Mouse (Mus musculus) large intestine, adult 2 months (tissue): ENCODE data around the gene Hnrnpl. TPM values are rescaled to one million over a fixed set of nuclear protein-coding genes. Genes with fewer than 3 reads are reported as not detected.

Experiments used
- DNase-seq: peaks from one replicate; pipeline ENCODE4 v3.0.0-alpha.2; 2012; ENCODE audit warnings: low read depth, low spot score
- WGBS: fragments of 180-500 bp; shearing (Covaris S2); methylation state at CpG from one replicate; pipeline ENCODE4 v1.1.7; 2018; 5-methylcytosine and 5-hydroxymethylcytosine counted together
- polyA plus RNA-seq: library from polyadenylated mRNA; depleted of rRNA; stranded (reverse); fragments of >200 nt; gene quantifications from 2 replicates; pipeline ENCODE4 v1.2.3, GENCODE M21; 2012

The Hnrnpl gene
- polyA plus RNA-seq, 1 experiment: 273 TPM

DNA sequence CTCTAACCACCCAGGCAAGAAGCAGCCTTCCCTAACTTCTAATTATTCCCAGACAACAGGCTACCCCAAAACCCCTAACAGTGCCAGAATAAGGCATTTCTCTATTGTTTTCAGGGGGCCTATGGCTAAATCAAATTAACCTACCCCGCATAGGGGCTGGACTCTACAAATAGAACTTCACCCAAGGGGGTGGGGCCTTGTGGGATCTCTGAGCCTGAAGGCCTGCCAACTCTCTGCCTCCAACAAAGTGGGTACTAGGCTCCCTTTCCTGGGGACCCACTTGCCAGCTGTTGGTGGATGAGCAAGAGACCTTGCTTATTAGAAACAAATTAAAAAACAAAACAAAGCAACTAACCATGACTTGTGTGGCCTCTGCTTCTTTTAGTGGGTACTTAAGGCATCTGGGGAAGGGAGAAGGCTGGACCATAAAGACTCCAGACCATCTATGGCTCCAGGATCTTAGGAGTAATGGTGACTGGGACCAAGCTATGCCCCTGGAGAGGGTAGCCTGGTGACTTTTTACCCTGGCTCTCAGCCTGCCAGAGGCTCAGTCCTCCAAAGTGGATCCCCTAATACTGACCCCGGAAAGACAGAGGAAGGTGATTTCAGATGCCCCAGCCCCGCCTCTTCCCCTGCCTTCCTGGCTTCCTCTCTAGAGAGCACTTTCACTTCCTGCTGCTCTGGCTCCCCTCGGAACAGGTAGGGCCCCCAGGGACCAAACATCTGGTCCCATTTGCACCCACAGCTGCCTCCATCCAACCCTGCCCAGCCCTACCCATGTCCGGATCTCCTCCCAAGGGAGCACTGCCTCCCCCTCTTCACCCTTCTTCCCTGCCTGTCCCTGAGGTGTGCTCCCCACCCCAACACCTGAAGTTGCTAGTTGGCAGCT is 19.8 kb upstream of the Hnrnpl start, which contains the start of gene Rinl:
Rinl (plus strand) TSS at position 663 of the 889 bp plus-strand sequence.
- DNase-seq: no peak
- WGBS: 42% methylated on average over 5 of the region's 5 CpGs

DNA sequence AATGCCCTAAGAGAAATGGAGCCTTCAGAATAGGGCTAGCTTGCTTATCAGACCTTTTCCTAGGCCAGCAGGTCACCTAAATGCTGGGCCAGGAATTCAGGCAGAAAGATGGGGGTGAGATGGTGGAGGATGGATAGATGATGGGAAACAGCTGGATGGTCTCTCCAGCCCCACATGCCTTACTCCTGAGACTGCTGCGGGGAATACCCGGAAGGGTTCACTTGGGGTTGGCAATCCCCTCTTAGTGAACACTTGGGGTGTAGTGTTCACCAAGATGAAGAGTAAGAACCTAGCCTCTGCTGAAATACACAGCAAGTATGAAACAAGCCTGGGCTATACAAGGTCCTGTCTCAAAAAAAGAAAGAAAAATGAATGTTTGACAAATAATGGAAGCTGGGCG is 19.1 kb upstream of the Hnrnpl start:
- DNase-seq: no peak
- 67% methylated on average over 3 of the region's 3 CpGs for WGBS

DNA sequence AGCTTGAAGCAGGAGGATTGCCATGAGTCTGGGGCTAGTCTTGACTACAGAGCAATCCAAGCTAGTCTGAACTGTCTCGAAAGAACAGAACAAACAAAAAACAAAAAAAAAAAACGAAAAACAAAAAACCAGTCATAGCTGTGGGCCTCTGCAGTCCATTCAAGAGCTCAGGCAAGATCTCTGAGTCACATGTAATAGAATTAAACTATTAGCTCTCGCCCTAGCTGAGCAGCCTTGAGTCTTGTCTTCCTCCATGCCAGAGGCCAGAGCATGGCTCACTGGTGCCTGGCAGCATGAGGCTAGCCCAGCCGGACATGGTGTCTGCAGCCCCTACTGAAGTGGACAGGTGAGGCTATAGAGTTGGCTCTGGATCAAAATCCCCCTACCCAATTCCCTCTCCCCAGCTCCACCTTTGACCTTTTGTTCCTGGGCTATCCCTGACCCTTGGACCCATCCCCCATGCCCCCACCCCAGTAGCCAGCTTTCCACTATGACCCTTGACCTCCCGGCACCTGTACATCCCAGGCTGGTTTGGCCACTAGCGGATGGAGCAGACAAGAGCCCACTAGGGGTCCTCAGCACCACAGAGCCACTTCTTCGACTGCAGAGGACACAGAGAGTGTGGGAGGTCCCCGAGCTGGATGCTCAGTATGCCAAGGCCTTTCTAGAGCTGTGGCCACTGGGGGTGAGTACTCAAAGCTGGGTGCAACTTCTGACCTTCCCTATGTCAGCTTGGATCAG is 18.1 kb upstream of the Hnrnpl start:
- no peak for DNase-seq
- WGBS: 59% methylated on average over 8 of the region's 8 CpGs

DNA sequence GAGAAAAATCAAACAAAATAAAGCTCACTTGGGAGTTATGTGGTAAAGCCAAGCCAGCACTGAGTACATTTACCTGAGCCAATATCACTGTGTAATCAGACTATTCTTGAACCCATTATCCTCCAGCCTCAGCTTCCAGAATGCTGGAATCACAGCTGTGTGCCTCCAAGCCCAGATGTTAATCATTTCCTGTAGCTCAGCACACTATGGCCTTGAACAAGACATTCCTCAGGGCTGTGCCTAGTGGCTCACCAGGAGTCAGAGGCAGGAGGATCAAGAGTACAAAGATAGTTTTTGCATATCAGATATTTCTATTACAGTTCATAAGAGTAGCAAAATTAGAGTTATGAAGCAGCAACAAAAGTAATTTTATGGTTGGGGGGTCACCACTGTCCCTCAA is 16.6 kb upstream of the Hnrnpl start:
- no peak for DNase-seq

DNA sequence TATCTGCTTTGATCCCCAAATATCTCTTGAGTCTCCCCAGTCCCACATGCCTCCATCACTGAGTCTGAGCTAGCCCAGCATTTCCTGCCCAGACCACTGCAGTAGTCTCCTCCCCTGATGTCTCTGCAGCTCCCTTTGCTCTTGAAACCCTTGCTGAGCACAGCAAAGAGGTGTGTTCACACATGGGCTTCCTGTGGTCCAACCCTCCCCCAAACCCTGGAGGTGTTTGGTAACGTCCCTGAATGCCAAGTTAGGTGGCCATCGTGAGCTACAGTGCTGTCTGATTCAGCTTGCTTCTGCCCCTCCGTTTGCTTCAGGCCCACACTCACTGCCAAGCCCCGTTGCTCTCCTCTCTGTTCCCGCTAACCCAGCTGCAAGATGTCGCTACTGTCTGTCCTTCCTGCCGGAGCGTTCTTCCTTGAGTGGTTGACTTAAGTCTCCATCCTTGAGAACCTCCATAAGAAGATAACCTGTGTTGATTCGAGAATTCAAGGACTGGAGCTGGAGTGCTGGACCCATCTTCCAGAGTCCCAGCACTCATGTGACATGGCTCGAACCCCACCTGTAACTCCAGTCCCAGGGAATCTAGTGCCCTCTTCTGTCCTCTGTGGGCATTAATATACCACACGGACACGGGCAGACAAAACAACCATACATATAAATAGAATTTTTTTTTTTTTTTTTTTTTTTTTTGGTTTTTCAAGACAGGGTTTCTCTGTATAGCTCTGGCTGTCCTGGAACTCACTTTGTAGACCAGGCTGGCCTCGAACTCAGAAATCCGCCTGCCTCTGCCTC is 15.8 kb upstream of the Hnrnpl start:
- no peak for DNase-seq
- WGBS: 74% methylated on average over 14 of the region's 14 CpGs

- DNase-seq: no peak
- 30% methylated on average over 2 of the region's 2 CpGs for WGBS
Observed at GRCm38 (mm10) chr7:28793834-28794233, 14.5 kb upstream of the Hnrnpl start.

DNA sequence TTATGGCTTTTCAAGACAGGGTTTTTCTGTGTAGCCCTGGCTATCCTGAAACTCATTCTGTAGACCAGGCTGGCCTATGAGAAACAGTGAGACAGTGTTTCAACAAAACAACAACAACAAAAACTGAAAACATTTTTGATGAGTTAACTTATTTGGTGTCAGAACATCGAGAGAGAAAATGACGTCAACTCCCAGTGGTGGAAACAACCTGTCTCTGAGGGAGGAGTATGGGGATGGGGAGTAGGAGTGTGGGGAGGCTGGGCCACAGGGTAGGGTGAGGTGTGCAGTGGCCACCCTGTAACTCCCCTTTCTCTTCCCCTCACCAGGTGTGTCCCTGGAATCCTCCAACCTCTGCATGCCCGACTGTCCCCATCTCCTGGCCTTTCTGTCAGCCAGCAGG is 13.8 kb upstream of the Hnrnpl start:
- no peak for DNase-seq
- 73% methylated on average over 3 of the region's 3 CpGs for WGBS

GRCm38 (mm10) chr7:28795832-28796231 is 12.5 kb upstream of the Hnrnpl start:
- WGBS: 66% methylated on average over 15 of the region's 15 CpGs
- DNase-seq: no peak

DNA sequence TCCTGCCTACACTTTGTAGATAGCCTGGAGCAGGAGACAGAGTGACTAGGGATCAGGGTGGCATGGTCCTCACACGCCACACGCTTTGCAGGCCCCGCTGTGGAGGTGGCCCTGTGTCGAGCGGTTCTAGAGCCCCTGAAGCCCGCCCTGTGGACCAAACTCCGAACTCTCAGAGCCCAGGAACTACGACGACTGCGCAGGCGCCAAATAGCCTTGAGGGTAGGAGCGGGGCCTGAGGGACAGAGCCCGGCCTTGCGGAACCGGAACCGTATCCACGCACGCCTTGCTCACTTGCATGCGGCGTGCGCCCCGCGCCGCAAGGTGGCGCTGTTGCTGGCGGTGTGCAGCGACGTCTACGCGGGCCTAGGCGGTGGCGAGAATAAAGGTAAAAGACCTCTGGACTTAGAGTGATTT is 11.8 kb upstream of the Hnrnpl start:
- peak; percentile 58 for DNase-seq
- 11% methylated on average over 32 of the region's 32 CpGs for WGBS

GRCm38 (mm10) chr7:28799994-28800393 is 8.3 kb upstream of the Hnrnpl start:
- WGBS: 91% methylated on average over 9 of the region's 9 CpGs
- no peak for DNase-seq

DNA sequence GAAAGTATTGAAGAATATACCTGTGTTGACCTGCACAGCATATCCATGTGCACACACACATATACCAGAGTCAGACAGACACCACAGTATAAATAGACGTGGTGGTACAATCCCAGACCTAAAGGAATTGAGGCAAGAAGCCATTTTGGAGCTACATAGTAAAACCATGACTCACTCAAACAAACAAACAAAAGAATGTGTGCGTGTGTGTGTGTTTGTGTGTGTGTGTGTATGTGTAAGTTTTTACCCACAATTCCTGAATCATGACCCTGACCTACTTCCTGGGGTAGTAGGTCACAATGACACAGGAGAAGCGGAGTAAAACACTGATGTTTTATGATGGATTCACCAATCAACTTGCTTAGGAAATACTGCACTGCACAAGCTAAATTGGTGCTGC is 6.9 kb upstream of the Hnrnpl start:
- WGBS: 12% methylated on average over 3 of the region's 3 CpGs

DNA sequence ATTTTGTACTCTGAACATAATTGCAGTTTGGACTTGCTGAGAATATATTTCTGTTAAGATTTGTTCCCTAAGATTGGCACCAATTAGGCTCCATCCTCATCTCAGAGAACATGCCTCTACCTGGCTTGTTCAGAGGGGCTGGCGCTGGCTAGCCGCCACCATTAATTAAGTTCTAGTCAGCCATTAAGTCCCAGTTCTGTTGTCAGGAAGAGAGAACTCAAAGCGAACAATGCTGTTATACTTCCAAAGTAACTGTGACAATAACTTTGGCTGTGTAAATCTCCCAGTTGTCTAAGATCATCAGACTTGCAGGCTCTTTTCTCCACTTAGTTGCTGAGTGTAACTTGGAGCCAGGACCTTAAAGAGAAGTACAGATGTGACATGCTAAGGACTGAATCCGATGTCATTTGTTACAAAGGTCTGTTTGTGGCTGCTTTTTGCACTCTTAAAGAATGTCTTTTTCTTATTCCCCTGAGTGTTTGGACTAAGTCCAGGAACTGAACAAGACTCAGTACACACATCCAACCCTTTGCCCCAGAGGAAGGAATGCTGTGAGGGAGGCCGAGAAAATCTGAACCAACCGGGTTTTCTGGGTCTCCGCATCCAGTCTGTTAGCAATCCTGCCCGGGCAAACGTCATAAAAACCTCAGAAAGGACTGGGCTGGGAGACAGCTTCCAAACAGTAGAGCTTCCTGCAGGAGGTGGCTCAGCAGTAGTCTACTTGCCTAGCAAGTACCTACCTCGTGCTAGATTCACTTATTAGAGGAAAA is 6.3 kb upstream of the Hnrnpl start:
- 8% methylated on average over 10 of the region's 10 CpGs for WGBS
- no peak for DNase-seq

More for the DNA sequence above, 6.9 kb upstream of the Hnrnpl start:
- no peak for DNase-seq

DNA sequence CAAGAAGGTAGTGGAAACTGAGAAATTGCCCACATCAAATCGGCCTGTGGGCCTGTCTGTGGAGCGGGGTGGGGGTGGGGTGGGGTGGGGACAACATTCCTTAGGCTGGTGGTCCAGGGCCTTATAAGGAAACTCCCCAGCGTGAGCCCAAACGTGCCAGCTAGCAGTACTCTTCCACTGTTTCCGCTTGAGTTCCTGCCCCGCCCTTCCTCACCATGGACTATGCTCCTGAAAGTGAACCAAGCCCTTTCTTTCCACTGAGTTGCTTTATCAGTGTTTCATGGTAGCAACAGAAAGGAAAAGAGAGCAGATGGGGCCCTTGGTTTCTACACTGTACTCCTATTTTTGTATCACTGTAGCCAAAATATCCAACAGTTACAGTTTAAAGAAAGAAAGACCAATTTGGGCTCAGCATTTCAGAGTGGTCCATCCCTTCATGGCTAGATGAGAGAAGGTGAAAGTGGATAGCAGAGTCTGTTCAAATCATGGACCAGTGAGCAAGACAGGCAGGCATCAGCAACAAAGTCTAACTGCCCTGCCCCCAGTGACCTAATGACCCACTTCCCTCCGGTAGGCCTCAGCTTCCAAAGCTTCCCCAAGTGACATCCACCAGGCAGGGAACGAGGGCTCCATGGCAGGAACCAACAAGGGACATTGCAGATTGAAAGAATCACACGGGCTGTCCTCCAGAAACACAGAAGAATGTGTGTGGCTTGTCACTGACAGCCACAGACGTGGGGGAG is 5.3 kb upstream of the Hnrnpl start:
- 9% methylated on average over 10 of the region's 10 CpGs for WGBS
- no peak for DNase-seq

- DNase-seq: no peak
Observed at GRCm38 (mm10) chr7:28803756-28804155, 4.6 kb upstream of the Hnrnpl start.

DNA sequence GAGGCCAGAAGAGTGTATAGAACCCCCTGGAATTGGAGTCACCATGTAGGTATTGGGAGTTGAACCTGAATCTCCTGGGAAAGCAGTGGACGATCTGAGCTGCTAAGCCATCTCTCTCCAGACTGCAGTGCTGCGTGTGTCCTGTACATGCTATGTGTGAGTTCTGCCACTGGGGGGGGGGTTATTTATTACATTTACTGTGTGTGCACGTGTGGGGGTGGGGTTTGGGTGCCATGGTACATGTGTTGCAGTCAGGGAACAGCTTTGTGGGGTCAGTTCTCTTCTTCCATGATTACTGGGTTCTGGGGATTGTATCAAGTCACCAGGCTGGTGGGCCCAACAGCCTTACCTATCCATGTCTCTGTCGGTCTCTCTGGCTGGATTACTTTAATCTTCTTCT is 1.5 kb upstream of the Hnrnpl start:
- 53% methylated on average over 4 of the region's 4 CpGs for WGBS
- DNase-seq: no peak

More at GRCm38 (mm10) chr7:28803756-28804155, 4.6 kb upstream of the Hnrnpl start:
- 24% methylated on average over 4 of the region's 4 CpGs for WGBS

GRCm38 (mm10) chr7:28807641-28808220 is 610 bp upstream of the Hnrnpl start:
- DNase-seq: no peak
- WGBS: 21% methylated on average over 8 of the region's 8 CpGs

- DNase-seq: no peak
- under 1% methylated on average over 32 of the region's 32 CpGs for WGBS
Observed at GRCm38 (mm10) chr7:28808957-28809393, 634 bp downstream of the Hnrnpl start.

GRCm38 (mm10) chr7:28809401-28810089 is 1.2 kb downstream of the Hnrnpl start:
- no peak for DNase-seq
- under 1% methylated on average over 35 of the region's 35 CpGs for WGBS
